Mouse (Mus musculus) small intestine, adult 2 months (tissue): ENCODE results near the gene Nip7. TPM values are rescaled to one million over a fixed set of nuclear protein-coding genes. Genes with fewer than 3 reads are reported as not detected.

Experiments
- H3K27ac ChIP-seq: fragments of 200-500 bp; 2 replicates; pipeline ENCODE4 v1.5.1; 2012; ENCODE audit warnings: low read depth, low read length, control low read depth, inconsistent platforms; ENCODE audit not compliant: insufficient read depth
- H3K27me3 ChIP-seq: fragments of 200-500 bp; 2 replicates; pipeline ENCODE4 v1.6.1; 2012; ENCODE audit warnings: mild to moderate bottlenecking, moderate library complexity, low read length, inconsistent platforms; ENCODE audit not compliant: control insufficient read depth, insufficient read depth
- H3K36me3 ChIP-seq: fragments of 200-500 bp; 2 replicates; pipeline ENCODE4 v1.6.1; 2012; ENCODE audit warnings: mild to moderate bottlenecking, low read length, control low read depth, inconsistent platforms; ENCODE audit not compliant: control insufficient read depth, insufficient read depth
- H3K4me1 ChIP-seq: fragments of 200-500 bp; 2 replicates; pipeline ENCODE4 v1.6.1; 2012; ENCODE audit warnings: low read length, inconsistent platforms, mixed read lengths; ENCODE audit not compliant: control insufficient read depth, insufficient read depth, insufficient read length
- H3K4me3 ChIP-seq: fragments of 200-500 bp; 2 replicates; pipeline ENCODE4 v1.5.1; 2012; ENCODE audit warnings: low read depth, mild to moderate bottlenecking, control low read depth, inconsistent platforms, low read length, moderate library complexity
- CTCF ChIP-seq: fragments of 200-500 bp; IDR thresholded peaks from 2 replicates; pipeline ENCODE4 v1.5.1; 2012; ENCODE audit warnings: low read depth, mild to moderate bottlenecking, control low read depth, inconsistent platforms, low read length, moderate library complexity, mixed read lengths; ENCODE audit not compliant: insufficient replicate concordance, insufficient read length; ENCODE audit errors: extremely low read depth
- POLR2A ChIP-seq: fragments of 200-500 bp; IDR thresholded peaks from 2 replicates; pipeline ENCODE4 v1.6.1; 2012; ENCODE audit warnings: low read depth, mild to moderate bottlenecking, control low read depth, inconsistent platforms, low read length, moderate library complexity
- WGBS: fragments of 180-500 bp; shearing (Covaris S2); methylation state at CpG from one replicate; pipeline ENCODE4 v1.1.7; 2018; 5-methylcytosine and 5-hydroxymethylcytosine counted together
- polyA plus RNA-seq: library from polyadenylated mRNA; depleted of rRNA; stranded (reverse); fragments of >200 nt; gene quantifications from 2 replicates; pipeline ENCODE4 v1.2.3, GENCODE M21; 2012; rRNA removed

Gene Nip7
- 5.9 and 10.8 TPM in 2 replicates for polyA plus RNA-seq

- peaks cover 25% of the 10 kb centered on the region for H3K36me3 ChIP-seq
- H3K27ac ChIP-seq = peak within 1 kb of the TSS; percentile 59
- WGBS = under 1% methylated on average over 88 of the region's 88 CpGs
- peak within 1 kb of the TSS; percentile 93 for H3K4me3 ChIP-seq
- 0 out of 2 replicates have a peak, but pooled peaks cover 6% of the 10 kb centered on the region for H3K4me1 ChIP-seq
- H3K27me3 ChIP-seq = no peaks in the 10 kb centered on the region
- TF ChIP-seq POLR2A (0 out of 2 replicates have a peak, but pooled peaks have one; percentile 17), CTCF (no peak)
Measured at GRCm38 (mm10) chr8:107056076-107056972, at the start of gene Nip7, which contains the start of gene Cog8. Gene Nip7 (plus strand): TSS chr8:107056877. Gene Cog8 (minus strand): TSS chr8:107056689.

- Histone ChIP-seq H3K4me1 (no peaks in the 10 kb centered on the region), H3K27me3 (no peaks in the 10 kb centered on the region), H3K4me3 (no peak overlapping the region), H3K27ac (no peak overlapping the region), H3K36me3 (peaks cover 12% of the 10 kb centered on the region; the same call in 1 of the 2 replicates)
- no peak for TF ChIP-seq POLR2A
- TF ChIP-seq CTCF = no peak
- 87% methylated on average over 3 of the region's 3 CpGs for WGBS
Measured at GRCm38 (mm10) chr8:107007795-107008194, 48.9 kb upstream of the Nip7 start.

- Histone ChIP-seq H3K4me3 (no peak overlapping the region), H3K27ac (no peak overlapping the region), H3K36me3 (peaks cover 13% of the 10 kb centered on the region; the same call in 1 of the 2 replicates), H3K4me1 (no peaks in the 10 kb centered on the region), H3K27me3 (no peaks in the 10 kb centered on the region)
- WGBS = 94% methylated on average over 2 of the region's 2 CpGs
- TF ChIP-seq CTCF = no peak
- no peak for TF ChIP-seq POLR2A
Measured at GRCm38 (mm10) chr8:107012666-107013065, 44.0 kb upstream of the Nip7 start.

- Histone ChIP-seq H3K27me3 (no peaks in the 10 kb centered on the region), H3K36me3 (peaks cover 12% of the 10 kb centered on the region; the same call in 1 of the 2 replicates), H3K4me3 (no peak overlapping the region), H3K4me1 (no peaks in the 10 kb centered on the region), H3K27ac (no peak overlapping the region)
- TF ChIP-seq CTCF (no peak), POLR2A (no peak)
- 83% methylated on average over 1 of the region's 1 CpGs for WGBS
Measured at GRCm38 (mm10) chr8:107014915-107015314, 41.8 kb upstream of the Nip7 start.

- Histone ChIP-seq H3K4me1 (no peaks in the 10 kb centered on the region), H3K36me3 (no peaks in the 10 kb centered on the region), H3K4me3 (no peak overlapping the region), H3K27me3 (no peaks in the 10 kb centered on the region), H3K27ac (no peak overlapping the region)
- WGBS = 92% methylated on average over 8 of the region's 8 CpGs
- TF ChIP-seq POLR2A = no peak
Measured at GRCm38 (mm10) chr8:107023479-107023878, 33.2 kb upstream of the Nip7 start.

- no peak overlapping the region for H3K27ac ChIP-seq
- WGBS = 80% methylated on average over 3 of the region's 3 CpGs
Measured at GRCm38 (mm10) chr8:107029310-107029709, 27.4 kb upstream of the Nip7 start.

GRCm38 (mm10) chr8:107030058-107030457 is 26.6 kb upstream of the Nip7 start:
- TF ChIP-seq POLR2A = no peak
- no peak overlapping the region for H3K27ac ChIP-seq
- H3K4me1 ChIP-seq = peaks cover 2% of the 10 kb centered on the region
- H3K4me3 ChIP-seq = no peak overlapping the region
- no peaks in the 10 kb centered on the region for H3K27me3 ChIP-seq
- H3K36me3 ChIP-seq = no peaks in the 10 kb centered on the region
- WGBS = 74% methylated on average over 5 of the region's 5 CpGs

More at GRCm38 (mm10) chr8:107029310-107029709, 27.4 kb upstream of the Nip7 start:
- H3K4me1 ChIP-seq = peaks cover 2% of the 10 kb centered on the region
- H3K4me3 ChIP-seq = no peak overlapping the region
- H3K27me3 ChIP-seq = no peaks in the 10 kb centered on the region
- no peaks in the 10 kb centered on the region for H3K36me3 ChIP-seq
- TF ChIP-seq CTCF (no peak), POLR2A (no peak)
